Mouse (Mus musculus): ENCODE data around the gene Cldn9. TPM values are rescaled to one million over a fixed set of nuclear protein-coding genes. Genes with fewer than 3 reads are reported as not detected.

Cldn9 gene
- total RNA-seq, 1 experiment = 3.7 TPM

GRCm38 (mm10) chr17:23676473-23677031 lies 7.3 kb downstream of the Cldn9 start:
- TF ChIP-seq MAFK (IDR thresholded peaks at IDR 0.05; ENCODE audit: insufficient read depth, low read depth, low read length) (no peak), ZC3H11A (IDR thresholded peaks at IDR 0.05; ENCODE audit: borderline replicate concordance, low read depth, low read length) (no peak), CHD2 (IDR thresholded peaks at IDR 0.05; ENCODE audit: low read depth, low read length) (no peak), ZNF384 (IDR thresholded peaks at IDR 0.05; ENCODE audit: low read depth, low read length) (no peak), HCFC1 (IDR thresholded peaks at IDR 0.05; ENCODE audit: borderline replicate concordance, insufficient read depth, low read length) (no peak)
- peaks cover 8% of the 10 kb centered on the region; the same call in 1 of the 2 replicates for H3K36me3 ChIP-seq (ENCODE audit: control insufficient read depth, insufficient read depth, low read length, poor library complexity, severe bottlenecking)
- peaks cover 2 to 27% of the 10 kb centered on the region in 2 experiments; a peak in 3 of 4 replicates for H3K4me1 ChIP-seq (ENCODE audit: control insufficient read depth in 2 of 2, insufficient read depth in 2 of 2, low read length in 2 of 2, poor library complexity in 1 of 2)
- DNase-seq (ENCODE audit: low read depth, low spot score) = no peak
- no peaks in the 10 kb centered on the region for H3K9me3 ChIP-seq (ENCODE audit: control insufficient read depth, insufficient read depth, low read depth, low read length)
- no peak overlapping the region for H3K27ac ChIP-seq (ENCODE audit: insufficient read depth, low read depth, low read length, poor library complexity, severe bottlenecking)
- H3K9ac ChIP-seq (ENCODE audit: insufficient read depth, low read depth, low read length, poor library complexity, severe bottlenecking) = peak overlapping the region; percentile 85
- in situ Hi-C loops (cut with MboI; ENCODE audit: low sequenced_read_pairs in 2 of 2, unreplicated experiment in 2 of 2) = no loop called here
- H3K4me3 ChIP-seq (ENCODE audit: insufficient read depth in 1 of 2, low read depth in 1 of 2, low read length in 2 of 2, poor library complexity in 1 of 2, severe bottlenecking in 1 of 2) = peak overlapping the region; percentile 83 to 84

DNA sequence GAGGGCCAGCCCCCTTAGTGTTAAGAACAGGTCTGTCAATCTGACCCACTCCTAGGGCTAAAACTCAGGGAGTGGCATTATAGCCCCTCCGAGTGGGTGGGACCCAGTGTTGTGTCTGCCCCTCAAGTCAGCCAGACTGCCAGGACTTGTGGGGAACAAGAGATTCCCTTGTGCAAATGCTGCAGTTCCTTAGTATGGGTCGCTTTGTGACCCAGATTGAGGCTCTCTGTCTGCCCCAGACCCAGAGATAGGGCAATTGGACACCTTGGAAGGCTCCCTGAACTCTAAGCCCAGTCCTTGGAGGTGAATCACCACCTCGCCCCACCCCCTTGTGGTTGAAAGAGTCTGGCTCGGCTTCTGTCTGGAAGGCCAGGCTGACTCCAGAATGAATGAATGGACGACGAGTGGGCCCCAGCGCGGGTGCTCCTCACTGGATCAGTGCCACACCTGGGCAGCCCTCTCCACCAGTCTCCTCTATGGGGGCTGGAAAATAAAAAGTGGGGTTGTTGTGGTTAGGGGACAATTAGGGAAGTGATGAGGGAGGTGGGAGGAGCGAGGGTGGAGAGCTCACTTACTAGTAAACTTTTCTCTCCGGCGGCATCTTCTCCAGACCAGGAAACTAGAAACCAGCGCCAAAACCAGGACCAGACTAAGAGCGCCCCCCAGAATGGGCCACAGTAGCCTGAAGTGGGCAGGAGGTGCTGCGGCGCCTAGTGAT lies 8.1 kb downstream of the Cldn9 start:
- in situ Hi-C loops (cut with MboI; ENCODE audit: low sequenced_read_pairs in 2 of 2, unreplicated experiment in 2 of 2) = no loop called here
- Histone ChIP-seq H3K9ac (ENCODE audit: insufficient read depth, low read depth, low read length, poor library complexity, severe bottlenecking) (peak overlapping the region; percentile 85; the same call in 1 of the 2 replicates), H3K4me1 (ENCODE audit: control insufficient read depth in 2 of 2, insufficient read depth in 2 of 2, low read length in 2 of 2, poor library complexity in 1 of 2) (peaks cover 2 to 23% of the 10 kb centered on the region in 2 experiments; a peak in 3 of 4 replicates), H3K36me3 (ENCODE audit: control insufficient read depth, insufficient read depth, low read length, poor library complexity, severe bottlenecking) (peaks cover 3% of the 10 kb centered on the region; the same call in 1 of the 2 replicates), H3K27ac (ENCODE audit: insufficient read depth, low read depth, low read length, poor library complexity, severe bottlenecking) (peak overlapping the region; percentile 36; the same call in 1 of the 2 replicates), H3K9me3 (ENCODE audit: control insufficient read depth, insufficient read depth, low read depth, low read length) (no peaks in the 10 kb centered on the region), H3K4me3 (ENCODE audit: insufficient read depth in 1 of 2, low read depth in 1 of 2, low read length in 2 of 2, poor library complexity in 1 of 2, severe bottlenecking in 1 of 2) (peak overlapping the region; percentile 83 to 84)
- DNase-seq (ENCODE audit: low read depth, low spot score) = no peak
- TF ChIP-seq MAFK (IDR thresholded peaks at IDR 0.05; ENCODE audit: insufficient read depth, low read depth, low read length) (no peak), HCFC1 (IDR thresholded peaks at IDR 0.05; ENCODE audit: borderline replicate concordance, insufficient read depth, low read length) (0 out of 2 replicates have a peak, but pooled peaks have one; percentile 22)

DNA sequence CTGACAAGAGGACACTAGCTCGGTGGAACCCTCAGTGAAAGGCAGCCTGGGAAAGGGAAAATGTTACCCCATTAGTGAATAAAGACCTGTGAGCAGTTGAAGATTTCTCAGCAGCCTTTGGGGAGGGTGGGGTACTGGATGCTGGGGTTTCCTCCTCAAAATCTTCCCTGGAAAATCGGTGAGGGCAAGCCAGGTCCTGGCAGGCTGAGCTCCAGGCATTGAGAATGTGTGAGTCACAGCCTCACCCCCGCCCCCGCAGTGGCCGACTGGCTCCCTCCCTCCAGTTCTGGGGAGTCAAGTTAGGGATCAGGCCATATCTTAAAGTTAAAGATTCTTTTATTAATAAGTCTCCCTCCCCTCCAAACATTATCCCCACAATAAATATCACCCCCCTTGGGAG lies 8.7 kb downstream of the Cldn9 start:
- H3K4me3 ChIP-seq (ENCODE audit: insufficient read depth in 1 of 2, low read depth in 1 of 2, low read length in 2 of 2, poor library complexity in 1 of 2, severe bottlenecking in 1 of 2) = peak overlapping the region in 1 of 2 experiments; percentile 83; a peak in 2 of 4 replicates
- H3K36me3 ChIP-seq (ENCODE audit: control insufficient read depth, insufficient read depth, low read length, poor library complexity, severe bottlenecking) = peaks cover 8% of the 10 kb centered on the region
- no peak overlapping the region for H3K27ac ChIP-seq (ENCODE audit: insufficient read depth, low read depth, low read length, poor library complexity, severe bottlenecking)
- no peaks in the 10 kb centered on the region for H3K9me3 ChIP-seq (ENCODE audit: control insufficient read depth, insufficient read depth, low read depth, low read length)
- H3K4me1 ChIP-seq (ENCODE audit: control insufficient read depth in 2 of 2, insufficient read depth in 2 of 2, low read length in 2 of 2, poor library complexity in 1 of 2) = peaks cover 0 to 27% of the 10 kb centered on the region in 2 experiments; a peak in 3 of 4 replicates
- no peak for DNase-seq (ENCODE audit: low read depth, low spot score)
- in situ Hi-C loops (cut with MboI; ENCODE audit: low sequenced_read_pairs in 2 of 2, unreplicated experiment in 2 of 2) = no loop called here
- no peak overlapping the region for H3K9ac ChIP-seq (ENCODE audit: insufficient read depth, low read depth, low read length, poor library complexity, severe bottlenecking)
- no peak for TF ChIP-seq ZC3H11A (IDR thresholded peaks at IDR 0.05; ENCODE audit: borderline replicate concordance, low read depth, low read length)
- no peak for TF ChIP-seq HCFC1 (IDR thresholded peaks at IDR 0.05; ENCODE audit: borderline replicate concordance, insufficient read depth, low read length)
- no peak for TF ChIP-seq ZNF384 (IDR thresholded peaks at IDR 0.05; ENCODE audit: low read depth, low read length)
- no peak for TF ChIP-seq MAFK (IDR thresholded peaks at IDR 0.05; ENCODE audit: insufficient read depth, low read depth, low read length)
- no peak for TF ChIP-seq CHD2 (IDR thresholded peaks at IDR 0.05; ENCODE audit: low read depth, low read length)

- Histone ChIP-seq H3K27ac (ENCODE audit: insufficient read depth, low read depth, low read length, poor library complexity, severe bottlenecking) (no peak overlapping the region), H3K36me3 (ENCODE audit: control insufficient read depth, insufficient read depth, low read length, poor library complexity, severe bottlenecking) (peaks cover 14% of the 10 kb centered on the region)
These were observed 9.4 kb downstream of the Cldn9 start for GRCm38 (mm10) chr17:23674271-23674952.

More at GRCm38 (mm10) chr17:23674271-23674952, 9.4 kb downstream of the Cldn9 start:
- Histone ChIP-seq H3K9me3 (ENCODE audit: control insufficient read depth, insufficient read depth, low read depth, low read length) (no peaks in the 10 kb centered on the region), H3K4me1 (ENCODE audit: control insufficient read depth in 2 of 2, insufficient read depth in 2 of 2, low read length in 2 of 2, poor library complexity in 1 of 2) (peaks cover 0 to 31% of the 10 kb centered on the region in 2 experiments; a peak in 3 of 4 replicates), H3K4me3 (ENCODE audit: insufficient read depth in 1 of 2, low read depth in 1 of 2, low read length in 2 of 2, poor library complexity in 1 of 2, severe bottlenecking in 1 of 2) (peak overlapping the region; percentile 85 to 96), H3K9ac (ENCODE audit: insufficient read depth, low read depth, low read length, poor library complexity, severe bottlenecking) (peak overlapping the region; percentile 70)
- in situ Hi-C loops (cut with MboI; ENCODE audit: low sequenced_read_pairs in 2 of 2, unreplicated experiment in 2 of 2) = no loop called here
- no peak for DNase-seq (ENCODE audit: low read depth, low spot score)
- TF ChIP-seq CHD2 (IDR thresholded peaks at IDR 0.05; ENCODE audit: low read depth, low read length) = no peak
- TF ChIP-seq ZC3H11A (IDR thresholded peaks at IDR 0.05; ENCODE audit: borderline replicate concordance, low read depth, low read length) = no peak
- no peak for TF ChIP-seq ZNF384 (IDR thresholded peaks at IDR 0.05; ENCODE audit: low read depth, low read length)
- no peak for TF ChIP-seq HCFC1 (IDR thresholded peaks at IDR 0.05; ENCODE audit: borderline replicate concordance, insufficient read depth, low read length)
- TF ChIP-seq MAFK (IDR thresholded peaks at IDR 0.05; ENCODE audit: insufficient read depth, low read depth, low read length) = no peak

Data from ES-E14 (cell line).